Mouse (Mus musculus) activated CD4-positive, CD25-positive, alpha-beta regulatory T cell, adult 9 weeks (primary cell): ENCODE data around the gene Gm42715. TPM values are rescaled to one million over a fixed set of nuclear protein-coding genes. Genes with fewer than 3 reads are reported as not detected.

ENCODE experiments used
- polyA plus RNA-seq: library from polyadenylated mRNA; unstranded; fragments of 100-300 nt; shearing (Covaris generic); gene quantifications from one replicate; pipeline ENCODE4 v1.2.1, GENCODE M21; 2017

Gm42715 gene
- 9.3 TPM for polyA plus RNA-seq

GRCm38 (mm10) chr7:127519284-127519683 is at the start of gene Gm42715:
Gene Gm42715, plus strand, starts transcription at chr7:127519584.

GRCm38 (mm10) chr7:127478635-127479317 is 40.6 kb upstream of the Gm42715 start, which contains the start of gene Fbrs:
Gene Fbrs, plus strand, starts transcription at chr7:127479199.

GRCm38 (mm10) chr7:127511808-127512230 is 7.6 kb upstream of the Gm42715 start, which contains the start of gene Srcap:
Gene Srcap, plus strand, starts transcription at chr7:127511983.

GRCm38 (mm10) chr7:127561340-127561858 is 42.0 kb downstream of the Gm42715 start, which contains the start of gene Tmem265:
Gene Tmem265, plus strand, starts transcription at chr7:127561390.

GRCm38 (mm10) chr7:127572895-127573471 is 53.6 kb downstream of the Gm42715 start, which contains the start of gene Phkg2:
Gene Phkg2, plus strand, starts transcription at chr7:127573340.

GRCm38 (mm10) chr7:127588011-127588871 is 68.9 kb downstream of the Gm42715 start, which contains the start of the genes Ccdc189 and Rnf40:
Gene Ccdc189, minus strand, starts transcription at chr7:127588595.
Gene Rnf40, plus strand, starts transcription at chr7:127588767.

GRCm38 (mm10) chr7:127614891-127615843 is 95.8 kb downstream of the Gm42715 start, which contains the start of gene Zfp629:
Gene Zfp629, minus strand, starts transcription at chr7:127615797.

Other genes with a start within 250 kb of the Gm42715 start
- 22.3 TPM for gene Sephs2, start 245.5 kb upstream of the Gm42715 start, polyA plus RNA-seq
- gene Itgal, start 223.3 kb upstream of the Gm42715 start, polyA plus RNA-seq: 433 TPM
- 0.34 TPM for gene Zfp768, start 174.0 kb upstream of the Gm42715 start, polyA plus RNA-seq
- 18.2 TPM for gene Zfp747, start 143.5 kb upstream of the Gm42715 start, polyA plus RNA-seq
- 7.5 TPM for gene 9130019O22Rik, start 132.4 kb upstream of the Gm42715 start, polyA plus RNA-seq
- gene E430018J23Rik, start 126.0 kb upstream of the Gm42715 start, polyA plus RNA-seq: 6.0 TPM
- gene Zfp764, start 112.8 kb upstream of the Gm42715 start, polyA plus RNA-seq: 12.8 TPM
- 40.2 TPM for gene Zfp688, start 97.5 kb upstream of the Gm42715 start, polyA plus RNA-seq
- 8.9 TPM for gene Zfp689, start 70.4 kb upstream of the Gm42715 start, polyA plus RNA-seq
- gene Prr14, start 60.0 kb upstream of the Gm42715 start, polyA plus RNA-seq: 145 TPM
- 12.4 TPM for gene Fbrs, start 40.4 kb upstream of the Gm42715 start, polyA plus RNA-seq
- 92.7 TPM for gene Srcap, start 7.6 kb upstream of the Gm42715 start, polyA plus RNA-seq
- gene Tmem265, start 41.8 kb downstream of the Gm42715 start, polyA plus RNA-seq: 10.7 TPM
- 99.1 TPM for gene Phkg2, start 53.8 kb downstream of the Gm42715 start, polyA plus RNA-seq
- gene Ccdc189, start 69.0 kb downstream of the Gm42715 start, polyA plus RNA-seq: 0.99 TPM
- 137 TPM for gene Rnf40, start 69.2 kb downstream of the Gm42715 start, polyA plus RNA-seq
- 1.3 TPM for gene Zfp629, start 96.2 kb downstream of the Gm42715 start, polyA plus RNA-seq
- 20.6 TPM for gene Bcl7c, start 189.3 kb downstream of the Gm42715 start, polyA plus RNA-seq
- not detected for gene Ctf1, start 193.2 kb downstream of the Gm42715 start, polyA plus RNA-seq
- gene Ctf2, start 212.6 kb downstream of the Gm42715 start, polyA plus RNA-seq: not detected
- gene Fbxl19, start 225.0 kb downstream of the Gm42715 start, polyA plus RNA-seq: 0.89 TPM